Mouse (Mus musculus) heart, embryonic 14.5 days (tissue): Measurements from ENCODE around the gene Akap8l. TPM values are rescaled to one million over a fixed set of nuclear protein-coding genes. Genes with fewer than 3 reads are reported as not detected.

Experiments used
- ATAC-seq: fragments of 200-750 bp; cut with Nextera tagmentation; 2 replicates; pipeline ENCODE4 v1.8.0; 2017; ENCODE audit warnings: low read depth, moderate TSS enrichment; ENCODE audit not compliant: insufficient number of reproducible peaks, insufficient read depth, low FRiP score
- H3K27ac ChIP-seq, 2 experiments: fragments of 200-500 bp in 1 of 2; fragments of 300-500 bp in 1 of 2; sonication (generic) in 1 of 2; replicated peaks in 1 of 2; 2 replicates each; pipeline ENCODE4 v1.5.1; 2012 to 2014; ENCODE audit warnings: low read depth in 2 of 2, low read length in 2 of 2, control low read depth in 1 of 2, mild to moderate bottlenecking in 1 of 2, mixed read lengths in 1 of 2; ENCODE audit not compliant: control insufficient read depth in 1 of 2, insufficient read depth in 1 of 2
- H3K27me3 ChIP-seq: fragments of 300-500 bp; sonication (generic); 2 replicates; pipeline ENCODE4 v1.6.1; 2014; ENCODE audit warnings: mild to moderate bottlenecking, low read length, control low read depth; ENCODE audit not compliant: control insufficient read depth, insufficient read depth
- H3K36me3 ChIP-seq: fragments of 300-500 bp; sonication (generic); 2 replicates; pipeline ENCODE4 v1.6.1; 2014; ENCODE audit warnings: mild to moderate bottlenecking, control low read depth, low read length, mixed read lengths; ENCODE audit not compliant: control insufficient read depth, insufficient read depth
- H3K4me1 ChIP-seq, 2 experiments: fragments of 200-500 bp in 1 of 2; fragments of 300-500 bp in 1 of 2; sonication (generic) in 1 of 2; 2 replicates each; pipeline ENCODE4 v1.6.1; 2012 to 2014; ENCODE audit warnings: low read length in 2 of 2, control low read depth in 1 of 2, mixed read lengths in 1 of 2; ENCODE audit not compliant: control insufficient read depth in 2 of 2, insufficient read depth in 2 of 2
- H3K4me2 ChIP-seq: fragments of 300-500 bp; sonication (generic); 2 replicates; pipeline ENCODE4 v1.6.1; 2014; ENCODE audit warnings: mild to moderate bottlenecking, low read length
- H3K4me3 ChIP-seq, 2 experiments: fragments of 200-500 bp in 1 of 2; fragments of 300-500 bp in 1 of 2; sonication (generic) in 1 of 2; 2 replicates each; pipeline ENCODE4 v1.5.1; 2012 to 2014; ENCODE audit warnings: low read length in 2 of 2, mild to moderate bottlenecking in 2 of 2, control low read depth in 1 of 2, low read depth in 1 of 2, moderate library complexity in 1 of 2; ENCODE audit not compliant: control insufficient read depth in 1 of 2, insufficient read depth in 1 of 2
- H3K9ac ChIP-seq: fragments of 300-500 bp; sonication (generic); 2 replicates; pipeline ENCODE4 v1.6.1; 2014; ENCODE audit warnings: mild to moderate bottlenecking, low read length
- H3K9me3 ChIP-seq: fragments of 300-500 bp; sonication (generic); 2 replicates; pipeline ENCODE4 v1.6.1; 2016; ENCODE audit warnings: low read length, control low read depth; ENCODE audit not compliant: control insufficient read depth
- WGBS: fragments of 180-500 bp; shearing (Covaris S2); extraction: QIAGEN DNeasy Blood & Tissue Kit; methylation state at CpG from one replicate; pipeline ENCODE4 v1.1.7; 2014; 5-methylcytosine and 5-hydroxymethylcytosine counted together
- polyA plus RNA-seq: library from polyadenylated mRNA; unstranded; fragments of >200 nt; fragmentation: Nextera tagmentation; extraction: Ambion mirVana; gene quantifications from 2 replicates; pipeline ENCODE4 v1.2.1, GENCODE M21; 2014

Gene Akap8l
- polyA plus RNA-seq, 1 experiment from 2014 or later: 84.1 TPM

DNA sequence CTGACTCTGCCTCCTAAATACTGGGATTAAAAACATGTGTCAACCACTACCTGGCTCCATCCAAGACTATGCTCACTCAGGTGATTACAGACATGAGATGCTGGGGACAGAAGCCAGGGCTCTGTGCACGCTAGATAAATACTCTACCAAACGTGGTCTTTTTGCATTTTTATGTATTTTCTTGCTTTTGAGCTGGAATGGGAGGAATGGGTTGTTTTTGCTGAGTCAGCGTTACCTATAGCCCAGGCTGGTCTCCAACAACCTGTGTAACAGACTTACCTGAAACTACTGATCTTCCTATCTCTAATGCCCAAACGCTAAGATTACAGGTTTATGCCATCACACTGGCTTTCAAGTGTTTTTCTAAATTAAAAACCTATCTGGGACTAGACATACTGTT, 55.2 kb downstream of the Akap8l start:
- H3K4me3 ChIP-seq: no peak overlapping the region
- ATAC-seq: no peak
- no peaks in the 10 kb centered on the region for H3K27me3 ChIP-seq
- no peak overlapping the region for H3K4me2 ChIP-seq
- 73% methylated on average over 4 of the region's 4 CpGs for WGBS
- H3K9me3 ChIP-seq: no peaks in the 10 kb centered on the region
- no peaks in the 10 kb centered on the region for H3K4me1 ChIP-seq
- H3K36me3 ChIP-seq: no peaks in the 10 kb centered on the region
- no peak overlapping the region for H3K27ac ChIP-seq
- no peak overlapping the region for H3K9ac ChIP-seq

DNA sequence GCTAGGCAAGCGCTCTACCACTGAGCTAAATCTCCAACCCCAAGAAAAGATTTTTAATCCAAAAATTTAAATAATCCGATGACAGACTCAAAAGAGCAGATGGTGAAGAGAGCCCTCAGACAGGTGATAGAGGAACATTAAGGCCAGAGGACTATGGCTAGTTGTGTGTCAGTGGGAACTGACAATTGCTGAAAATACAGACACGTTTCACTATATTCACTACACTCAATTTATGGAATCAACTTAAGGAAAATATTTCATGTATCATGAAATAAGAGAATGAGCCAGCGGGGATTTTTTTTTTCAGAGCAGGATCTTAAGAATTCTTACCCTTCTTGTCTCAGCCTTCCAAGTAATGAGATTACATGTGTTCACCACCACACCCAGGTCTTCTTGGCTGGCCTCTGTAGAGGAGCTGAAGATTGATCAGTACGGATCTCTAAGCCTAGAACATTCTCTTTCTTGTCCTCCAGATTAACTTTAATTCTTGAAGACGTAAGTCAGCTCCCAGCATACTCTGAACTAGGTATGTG, 65.2 kb downstream of the Akap8l start:
- Histone ChIP-seq H3K9ac (peak overlapping the region; percentile 98), H3K27ac (peak overlapping the region in 1 of 2 experiments; percentile 99; a peak in 3 of 4 replicates), H3K4me2 (peak overlapping the region; percentile 74), H3K36me3 (no peaks in the 10 kb centered on the region), H3K4me1 (peaks cover 0 to 18% of the 10 kb centered on the region in 2 experiments; a peak in 3 of 4 replicates), H3K9me3 (no peaks in the 10 kb centered on the region), H3K4me3 (peak overlapping the region; percentile 86 to 94), H3K27me3 (no peaks in the 10 kb centered on the region)
- no peak for ATAC-seq
- WGBS: 41% methylated on average over 6 of the region's 6 CpGs

DNA sequence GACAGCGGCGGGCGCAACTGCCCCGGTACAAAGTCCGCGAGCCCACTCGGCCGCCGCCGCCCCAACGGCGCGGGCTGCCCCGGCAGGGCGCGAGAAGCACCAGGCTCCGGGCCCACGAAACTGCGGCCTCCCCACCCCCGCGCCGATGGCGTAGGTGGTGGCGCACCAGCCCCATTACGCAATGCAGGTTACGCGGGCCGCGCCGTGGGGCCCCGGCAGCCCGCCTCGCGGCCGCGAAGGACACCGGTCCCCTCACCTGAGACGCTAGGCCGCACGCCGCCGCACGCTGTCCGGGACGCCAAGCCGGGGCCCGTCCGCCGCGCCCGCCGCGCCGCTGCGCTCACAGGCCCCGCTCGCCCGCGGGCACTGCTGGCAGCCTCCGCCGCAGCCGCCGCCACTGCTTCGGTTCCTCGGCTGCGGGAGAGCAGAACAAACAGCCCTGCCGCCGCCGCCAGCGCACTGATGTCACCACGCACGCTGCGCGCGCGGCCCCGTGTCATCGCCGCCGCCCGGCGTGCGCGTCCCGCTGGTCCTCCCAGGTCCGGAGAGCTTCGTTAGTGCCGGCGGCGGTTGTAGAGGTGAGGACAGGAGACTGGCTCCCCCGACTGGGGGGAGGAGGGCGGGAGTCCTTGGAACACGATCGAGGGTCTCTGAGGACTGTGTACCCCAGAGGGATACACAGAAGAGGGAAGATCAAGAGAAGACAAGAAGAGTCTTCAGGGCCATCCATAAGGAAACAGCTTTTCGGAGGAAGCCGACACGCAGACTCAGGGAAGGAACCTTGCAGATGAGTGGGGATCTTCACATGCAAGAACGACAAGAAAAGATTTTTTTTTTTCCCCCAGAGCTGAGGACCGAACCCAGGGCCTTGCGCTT, 65.9 kb downstream of the Akap8l start, which contains the start of gene Brd4:
TSS of gene Brd4 (minus strand) at position 461 of the 876 bp plus-strand sequence.
- H3K9ac ChIP-seq: peak within 1 kb of the TSS; percentile 98
- ATAC-seq: peak; percentile 78
- H3K4me3 ChIP-seq: peak within 1 kb of the TSS; percentile 86 to 94
- no peaks in the 10 kb centered on the region for H3K9me3 ChIP-seq
- H3K4me2 ChIP-seq: peak within 1 kb of the TSS; percentile 74
- WGBS: under 1% methylated on average over 82 of the region's 100 CpGs
- H3K36me3 ChIP-seq: no peaks in the 10 kb centered on the region
- peak within 1 kb of the TSS; percentile 91 to 99 for H3K27ac ChIP-seq
- peaks cover 0 to 18% of the 10 kb centered on the region in 2 experiments; a peak in 3 of 4 replicates for H3K4me1 ChIP-seq
- no peaks in the 10 kb centered on the region for H3K27me3 ChIP-seq

DNA sequence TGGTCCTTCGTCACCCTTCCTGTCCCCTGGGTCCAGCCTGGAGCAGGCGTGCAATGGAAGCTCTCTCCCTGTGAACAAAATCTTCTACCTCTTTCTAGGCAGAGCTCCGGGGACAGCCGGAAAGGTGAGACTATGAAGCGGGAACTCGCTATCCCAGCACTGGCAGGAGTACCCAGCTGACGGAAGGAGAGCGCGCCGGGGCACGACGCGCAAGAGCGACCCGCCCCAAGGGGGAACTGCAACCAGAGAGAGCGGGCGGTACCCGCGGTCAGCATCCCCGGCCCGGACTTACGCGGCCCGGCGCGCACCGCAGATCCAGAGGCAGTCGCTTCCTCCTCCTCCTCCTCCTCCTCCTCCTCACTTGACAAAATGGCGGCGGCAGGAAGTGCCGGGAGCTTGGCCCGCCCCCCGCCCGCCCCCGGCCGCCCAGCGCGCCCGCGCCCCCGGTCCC, 66.6 kb downstream of the Akap8l start:
- H3K36me3 ChIP-seq: no peaks in the 10 kb centered on the region
- H3K4me3 ChIP-seq: peak overlapping the region; percentile 86 to 94
- peak overlapping the region; percentile 98 for H3K9ac ChIP-seq
- peak; percentile 57 for ATAC-seq
- H3K4me1 ChIP-seq: peaks cover 0 to 18% of the 10 kb centered on the region in 2 experiments; a peak in 3 of 4 replicates
- H3K9me3 ChIP-seq: no peaks in the 10 kb centered on the region
- no peaks in the 10 kb centered on the region for H3K27me3 ChIP-seq
- peak overlapping the region; percentile 91 to 99 for H3K27ac ChIP-seq
- WGBS: under 1% methylated on average over 22 of the region's 41 CpGs
- H3K4me2 ChIP-seq: peak overlapping the region; percentile 74

DNA sequence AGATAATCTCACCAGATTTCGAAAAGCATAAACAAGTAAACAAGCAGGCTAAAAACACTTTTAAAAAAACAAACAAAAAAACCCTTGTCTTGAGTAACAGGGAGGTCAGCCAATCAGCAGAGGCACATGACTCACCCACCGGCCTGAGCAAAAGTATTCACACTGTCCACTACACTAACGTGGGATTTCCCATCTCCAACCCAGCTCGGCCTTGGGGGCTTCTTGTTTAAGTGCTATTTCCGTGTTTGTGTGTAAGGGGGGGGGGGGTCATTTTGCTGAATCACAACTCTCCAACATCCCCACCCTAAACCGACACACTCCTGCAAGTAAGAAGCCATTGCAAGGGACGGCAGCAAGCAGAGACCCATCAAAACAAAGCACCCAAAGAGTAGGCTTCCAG, 67.1 kb downstream of the Akap8l start:
- Histone ChIP-seq H3K4me1 (peaks cover 0 to 18% of the 10 kb centered on the region in 2 experiments; a peak in 3 of 4 replicates), H3K9ac (peak overlapping the region; percentile 98), H3K4me3 (peak overlapping the region; percentile 86 to 94), H3K4me2 (peak overlapping the region; percentile 74), H3K27ac (peak overlapping the region; percentile 81 to 99), H3K27me3 (no peaks in the 10 kb centered on the region), H3K36me3 (no peaks in the 10 kb centered on the region), H3K9me3 (no peaks in the 10 kb centered on the region)
- 6% methylated on average over 7 of the region's 7 CpGs for WGBS
- ATAC-seq: 0 out of 2 replicates have a peak, but pooled peaks have one; percentile 19

DNA sequence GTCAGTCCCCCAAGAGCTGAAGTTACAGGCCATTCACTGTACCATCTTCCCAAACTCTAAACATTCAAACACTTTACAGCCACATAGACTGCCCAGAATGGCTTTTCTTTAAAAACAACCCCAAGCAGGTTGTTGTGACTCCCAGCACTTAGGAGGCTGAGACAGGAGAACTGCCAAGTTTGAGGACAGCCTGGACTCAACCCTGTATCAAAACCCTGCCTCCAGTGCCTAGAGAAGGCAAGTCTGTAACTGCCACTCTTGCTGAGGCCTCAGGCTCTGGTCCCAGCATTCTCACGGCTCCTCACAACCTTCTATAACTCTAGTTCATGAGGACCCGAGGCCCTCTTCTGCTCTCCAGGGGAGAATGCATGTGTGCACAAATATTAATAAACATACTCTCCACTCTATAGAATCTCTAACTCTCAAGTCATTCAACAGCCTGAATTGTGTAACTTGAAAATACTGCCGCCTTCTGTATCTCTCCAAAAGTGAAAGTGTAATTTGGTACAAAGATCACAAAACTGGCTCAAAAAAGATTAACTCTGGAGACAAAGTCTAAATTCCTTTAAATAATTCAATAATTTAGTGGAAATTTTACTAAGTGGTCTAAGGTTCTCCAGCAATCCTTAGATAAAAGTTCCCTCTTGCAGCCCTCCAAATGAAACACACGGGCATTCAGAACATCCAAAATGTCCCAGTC, 68.6 kb downstream of the Akap8l start:
- Histone ChIP-seq H3K4me1 (peaks cover 0 to 18% of the 10 kb centered on the region in 2 experiments; a peak in 3 of 4 replicates), H3K4me3 (no peak overlapping the region), H3K27ac (no peak overlapping the region), H3K4me2 (0 out of 2 replicates have a peak overlapping the region, but pooled peaks have one; percentile 11), H3K9ac (0 out of 2 replicates have a peak overlapping the region, but pooled peaks have one; percentile 10), H3K27me3 (no peaks in the 10 kb centered on the region), H3K36me3 (no peaks in the 10 kb centered on the region), H3K9me3 (no peaks in the 10 kb centered on the region)
- no peak for ATAC-seq
- 69% methylated on average over 4 of the region's 4 CpGs for WGBS

DNA sequence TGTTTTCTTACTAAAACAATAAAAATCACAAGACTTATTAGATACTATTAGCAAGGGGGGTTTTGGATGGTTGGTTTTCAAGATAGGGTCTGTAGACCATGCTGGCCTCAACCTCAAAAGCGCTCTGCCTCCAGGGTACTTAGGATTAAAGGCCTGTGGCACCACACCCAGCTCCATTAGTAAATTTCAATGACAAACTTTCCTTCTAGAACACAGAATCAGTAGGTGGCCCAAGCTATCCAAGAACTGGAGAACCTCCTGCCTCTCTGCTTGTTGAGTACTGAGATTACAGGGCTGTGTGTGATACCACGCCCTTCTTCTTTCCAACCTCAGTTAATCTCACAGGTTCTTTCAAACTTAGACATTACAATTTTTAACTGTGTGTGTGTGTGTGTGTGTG, 69.3 kb downstream of the Akap8l start:
- H3K4me2 ChIP-seq: no peak overlapping the region
- H3K9ac ChIP-seq: no peak overlapping the region
- peaks cover 0 to 20% of the 10 kb centered on the region in 2 experiments; a peak in 3 of 4 replicates for H3K4me1 ChIP-seq

More for the DNA sequence above, 69.3 kb downstream of the Akap8l start:
- WGBS: 86% methylated on average over 2 of the region's 2 CpGs
- no peak overlapping the region for H3K4me3 ChIP-seq
- ATAC-seq: no peak
- no peak overlapping the region for H3K27ac ChIP-seq
- no peaks in the 10 kb centered on the region for H3K9me3 ChIP-seq
- no peaks in the 10 kb centered on the region for H3K36me3 ChIP-seq
- H3K27me3 ChIP-seq: no peaks in the 10 kb centered on the region
